10 mouse cellular contexts compared by ENCODE assay signal in genomic region chr6:126704430-126704829, GRCm38 (mm10). TPM values are rescaled to one million over a fixed set of nuclear protein-coding genes. Genes with fewer than 3 reads are reported as not detected.
DNase-seq lines count a peak whose midpoint lies in the region; TF ChIP-seq lines count a peak whose summit lies in the region.
"Had no signal": no experiment of that assay in that cellular context is flagged by ENCODE, and none has a peak within 500 bp of the region (broad histone marks: within the 10 kb centered on the region; RNA-seq: fewer than 3 reads in every experiment).

No protein-coding gene starts in this region.

- no peak overlapping the region for H3K27ac ChIP-seq in gastrocnemius, adult 2 months
- H3K27ac ChIP-seq: hindbrain, embryonic 15.5 days had no signal

- TF ChIP-seq CTCF in gastrocnemius, adult 2 months (IDR thresholded peaks at IDR 0.05): peak; percentile 55

- no peak overlapping the region for H3K4me3 ChIP-seq in gastrocnemius, adult 2 months
- H3K4me3 ChIP-seq: hindbrain, embryonic 15.5 days had no signal

- intact Hi-C loops in gastrocnemius, adult 2 months (cut with DNase I): loop anchor here (5.0 kb wide), 1 partner anchor 202 kb away; no protein-coding TSS in a partner anchor
- intact Hi-C loops in left cerebral cortex, postnatal 36 days (cut with DNase I): loop anchor here (5.0 kb wide), 1 partner anchor 202 kb away; no protein-coding TSS in a partner anchor

- DNase-seq in gastrocnemius, adult 2 months: no peak
- no peak for DNase-seq in gastrocnemius, postnatal 10 days
- peak; percentile 51 for DNase-seq in right cerebral cortex, adult 18-20 months
- no peak for DNase-seq in right cerebral cortex, postnatal 14 days
- peak; percentile 47 for DNase-seq in embryo, embryonic 11.5 days (ENCODE audit: low read depth, low spot score)
- DNase-seq in retina, embryonic 14.5 days (ENCODE audit: low spot score): peak; percentile 84
- DNase-seq in left cerebral cortex, postnatal 36 days (ENCODE audit: low spot score in 2 of 2): no peak
- DNase-seq in urinary bladder, postnatal 14 days (ENCODE audit: low spot score): no peak

RNA-seq across cellular contexts. Expression of gene Kcna6, which starts 36.0 kb away (rescaled TPM):
- total RNA-seq in gastrocnemius, adult 2 months (2021): under 1 TPM; 0.15 to 0.28 TPM
- 1 to 10 TPM; 3.9 to 4.0 TPM for total RNA-seq in gastrocnemius, postnatal 10 days (2021)
- total RNA-seq in left cerebral cortex, postnatal 36 days (2021): 10 to 100 TPM; 61.4 to 72.1 TPM
- total RNA-seq: neutrophil, adult 5-6 weeks had no signal

RNA-seq across cellular contexts. Expression of gene Kcna1, which starts 58.2 kb away (rescaled TPM):
- 1 to 10 TPM; 1.0 to 1.4 TPM for total RNA-seq in gastrocnemius, adult 2 months (2021)
- total RNA-seq in gastrocnemius, postnatal 10 days (2021): 1 to 10 TPM; 6.3 to 7.9 TPM
- 100 to 1,000 TPM; 117 to 124 TPM for total RNA-seq in left cerebral cortex, postnatal 36 days (2021)
- total RNA-seq: neutrophil, adult 5-6 weeks had no signal

Comparison
In these comparisons a context has a peak if more than half of its experiments do, and no peak if none do; other contexts are left out.
1. DNase-seq: peak in right cerebral cortex, adult 18-20 months (single experiment), embryo, embryonic 11.5 days (single experiment) and retina, embryonic 14.5 days (single experiment); none in gastrocnemius, adult 2 months (single experiment), gastrocnemius, postnatal 10 days (single experiment), right cerebral cortex, postnatal 14 days (single experiment), left cerebral cortex, postnatal 36 days (0 of 2) and urinary bladder, postnatal 14 days (single experiment).
2. RNA of gene Kcna6, which starts 36.0 kb away (total RNA-seq): 61.4 to 72.1 TPM in left cerebral cortex, postnatal 36 days; 3.9 to 4.0 TPM in gastrocnemius, postnatal 10 days and 0.15 to 0.28 TPM in gastrocnemius, adult 2 months; every median in the first group is over 10 times any median in the second.
3. RNA of gene Kcna1, which starts 58.2 kb away (total RNA-seq): 117 to 124 TPM in left cerebral cortex, postnatal 36 days; 6.3 to 7.9 TPM in gastrocnemius, postnatal 10 days and 1.0 to 1.4 TPM in gastrocnemius, adult 2 months; every median in the first group is over 10 times any median in the second.